Mouse (Mus musculus): ENCODE results near the gene Tmem201. TPM values are rescaled to one million over a fixed set of nuclear protein-coding genes. Genes with fewer than 3 reads are reported as not detected.
A peak's percentile ranks its signal among the peaks of the same experiment; 100 is the strongest.

Tmem201 gene
- total and polyA plus RNA-seq, 2 experiments = 6.5 to 25.2 TPM

GRCm38 (mm10) chr4:149701426-149702209 is 36.2 kb downstream of the Tmem201 start:
- peak; percentile 32 for DNase-seq (ENCODE audit: extremely low read depth, low read depth, low spot score)
- no peaks in the 10 kb centered on the region for H3K36me3 ChIP-seq (ENCODE audit: control insufficient read depth, insufficient read depth, low read length)
- 75% methylated on average over 18 of the region's 18 CpGs for WGBS
- no peaks in the 10 kb centered on the region for H3K79me2 ChIP-seq (ENCODE audit: control insufficient read depth, insufficient read depth, low read length)
- no peak overlapping the region; the same call in 1 of the 2 replicates for H3K4me3 ChIP-seq (ENCODE audit: insufficient read depth, low read depth, low read length)
- TF ChIP-seq CTCF (IDR thresholded peaks at IDR 0.05; ENCODE audit: low read depth, low read length) (no peak), POLR2A (IDR thresholded peaks at IDR 0.05; ENCODE audit: extremely low read depth, insufficient read depth, low read length) (0 out of 2 replicates have a peak, but pooled peaks have one; percentile 20)
- peak overlapping the region; percentile 14; the same call in 1 of the 2 replicates for H3K27ac ChIP-seq (replicated peaks; ENCODE audit: insufficient read depth, low read depth, low read length)
- no peaks in the 10 kb centered on the region for H3K4me1 ChIP-seq (ENCODE audit: control insufficient read depth, insufficient read depth, low read length)
- H3K9ac ChIP-seq (ENCODE audit: low read depth, low read length) = no peak overlapping the region
- H3K27me3 ChIP-seq (ENCODE audit: control insufficient read depth, insufficient read depth, low read length) = no peaks in the 10 kb centered on the region

- H3K36me3 ChIP-seq (ENCODE audit: control insufficient read depth, insufficient read depth, low read length) = no peaks in the 10 kb centered on the region
- TF ChIP-seq POLR2A (IDR thresholded peaks at IDR 0.05; ENCODE audit: extremely low read depth, insufficient read depth, low read length) = no peak
- TF ChIP-seq CTCF (IDR thresholded peaks at IDR 0.05; ENCODE audit: low read depth, low read length) = no peak
- DNase-seq (ENCODE audit: extremely low read depth, low read depth, low spot score) = no peak
- WGBS = 58% methylated on average over 4 of the region's 4 CpGs
- H3K79me2 ChIP-seq (ENCODE audit: control insufficient read depth, insufficient read depth, low read length) = no peaks in the 10 kb centered on the region
- no peak overlapping the region; the same call in 1 of the 2 replicates for H3K4me3 ChIP-seq (ENCODE audit: insufficient read depth, low read depth, low read length)
- no peaks in the 10 kb centered on the region for H3K27me3 ChIP-seq (ENCODE audit: control insufficient read depth, insufficient read depth, low read length)
- no peak overlapping the region for H3K9ac ChIP-seq (ENCODE audit: low read depth, low read length)
- H3K4me1 ChIP-seq (ENCODE audit: control insufficient read depth, insufficient read depth, low read length) = no peaks in the 10 kb centered on the region
- H3K27ac ChIP-seq (replicated peaks; ENCODE audit: insufficient read depth, low read depth, low read length) = no peak overlapping the region
Observed at GRCm38 (mm10) chr4:149699953-149700352, 37.9 kb downstream of the Tmem201 start.

GRCm38 (mm10) chr4:149698197-149698821 is 39.5 kb downstream of the Tmem201 start:
- WGBS = 3% methylated on average over 35 of the region's 35 CpGs
- TF ChIP-seq POLR2A (IDR thresholded peaks at IDR 0.05; ENCODE audit: extremely low read depth, insufficient read depth, low read length) (no peak), CTCF (IDR thresholded peaks at IDR 0.05; ENCODE audit: low read depth, low read length) (peak; percentile 79)
- H3K27ac ChIP-seq (replicated peaks; ENCODE audit: insufficient read depth, low read depth, low read length) = peak overlapping the region; percentile 14; the same call in 1 of the 2 replicates
- H3K4me3 ChIP-seq (ENCODE audit: insufficient read depth, low read depth, low read length) = peak overlapping the region; percentile 58
- DNase-seq (ENCODE audit: extremely low read depth, low read depth, low spot score) = peak; percentile 19
- no peaks in the 10 kb centered on the region for H3K79me2 ChIP-seq (ENCODE audit: control insufficient read depth, insufficient read depth, low read length)
- H3K27me3 ChIP-seq (ENCODE audit: control insufficient read depth, insufficient read depth, low read length) = no peaks in the 10 kb centered on the region
- peak overlapping the region; percentile 48 for H3K9ac ChIP-seq (ENCODE audit: low read depth, low read length)
- no peaks in the 10 kb centered on the region for H3K4me1 ChIP-seq (ENCODE audit: control insufficient read depth, insufficient read depth, low read length)
- no peaks in the 10 kb centered on the region for H3K36me3 ChIP-seq (ENCODE audit: control insufficient read depth, insufficient read depth, low read length)

- TF ChIP-seq CTCF (IDR thresholded peaks at IDR 0.05; ENCODE audit: low read depth, low read length) = no peak
- no peak for TF ChIP-seq POLR2A (IDR thresholded peaks at IDR 0.05; ENCODE audit: extremely low read depth, insufficient read depth, low read length)
- H3K36me3 ChIP-seq (ENCODE audit: control insufficient read depth, insufficient read depth, low read length) = no peaks in the 10 kb centered on the region
- DNase-seq (ENCODE audit: extremely low read depth, low read depth, low spot score) = no peak
- H3K9ac ChIP-seq (ENCODE audit: low read depth, low read length) = peak overlapping the region; percentile 48; the same call in 1 of the 2 replicates
- peak overlapping the region; percentile 34; the same call in 1 of the 2 replicates for H3K27ac ChIP-seq (replicated peaks; ENCODE audit: insufficient read depth, low read depth, low read length)
- no peaks in the 10 kb centered on the region for H3K79me2 ChIP-seq (ENCODE audit: control insufficient read depth, insufficient read depth, low read length)
- no peaks in the 10 kb centered on the region for H3K27me3 ChIP-seq (ENCODE audit: control insufficient read depth, insufficient read depth, low read length)
- peak overlapping the region; percentile 58 for H3K4me3 ChIP-seq (ENCODE audit: insufficient read depth, low read depth, low read length)
- 25% methylated on average over 15 of the region's 15 CpGs for WGBS
- no peaks in the 10 kb centered on the region for H3K4me1 ChIP-seq (ENCODE audit: control insufficient read depth, insufficient read depth, low read length)
Observed at GRCm38 (mm10) chr4:149697506-149698196, 40.2 kb downstream of the Tmem201 start.

- H3K9ac ChIP-seq (ENCODE audit: low read depth, low read length) = no peak overlapping the region; the same call in 1 of the 2 replicates
- H3K27ac ChIP-seq (replicated peaks; ENCODE audit: insufficient read depth, low read depth, low read length) = no peak overlapping the region; the same call in 1 of the 2 replicates
Observed at GRCm38 (mm10) chr4:149696189-149696971, 41.5 kb downstream of the Tmem201 start.

More at GRCm38 (mm10) chr4:149696189-149696971, 41.5 kb downstream of the Tmem201 start:
- WGBS = 42% methylated on average over 16 of the region's 16 CpGs
- Histone ChIP-seq H3K4me3 (ENCODE audit: insufficient read depth, low read depth, low read length) (no peak overlapping the region; the same call in 1 of the 2 replicates), H3K79me2 (ENCODE audit: control insufficient read depth, insufficient read depth, low read length) (no peaks in the 10 kb centered on the region), H3K4me1 (ENCODE audit: control insufficient read depth, insufficient read depth, low read length) (no peaks in the 10 kb centered on the region), H3K36me3 (ENCODE audit: control insufficient read depth, insufficient read depth, low read length) (no peaks in the 10 kb centered on the region), H3K27me3 (ENCODE audit: control insufficient read depth, insufficient read depth, low read length) (no peaks in the 10 kb centered on the region)
- no peak for DNase-seq (ENCODE audit: extremely low read depth, low read depth, low spot score)
- TF ChIP-seq POLR2A (IDR thresholded peaks at IDR 0.05; ENCODE audit: extremely low read depth, insufficient read depth, low read length) (no peak), CTCF (IDR thresholded peaks at IDR 0.05; ENCODE audit: low read depth, low read length) (no peak)
